Mouse (Mus musculus): ENCODE results near the gene Ccn2.

Ccn2 gene

DNA sequence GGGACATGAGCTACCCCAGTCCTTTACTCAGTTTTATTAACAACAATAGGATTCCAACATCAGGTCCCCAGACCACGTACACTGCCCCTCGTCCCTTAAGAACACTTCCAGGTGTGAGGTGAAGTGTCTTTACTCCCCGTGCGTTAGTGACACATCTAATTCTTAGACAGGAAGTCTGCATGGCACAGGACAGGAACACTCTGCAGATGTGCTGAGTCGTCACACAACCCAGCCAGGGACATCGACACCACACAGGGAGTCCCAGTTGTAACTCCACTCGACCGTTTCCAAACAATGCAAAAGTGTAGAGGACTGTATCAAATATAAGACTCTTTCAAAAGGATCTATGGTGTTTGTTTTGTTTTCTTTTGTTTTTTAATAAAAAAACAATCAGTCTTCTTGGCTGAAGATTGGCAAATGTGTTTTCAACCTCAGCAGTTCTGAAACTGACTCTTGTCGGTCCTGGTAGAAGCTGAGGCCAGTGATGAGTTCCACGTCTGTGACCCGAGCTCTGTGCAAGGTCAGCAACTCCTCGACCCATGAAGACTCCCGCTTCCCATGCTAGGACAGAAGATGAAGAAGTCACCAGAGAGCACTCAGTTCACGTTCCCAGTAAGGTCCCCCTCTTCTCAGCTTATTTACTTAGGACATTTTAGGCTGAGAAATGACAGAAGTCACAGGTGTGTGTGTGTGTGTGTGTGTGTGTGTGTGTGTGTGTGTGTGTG, 46.3 kb downstream of the Ccn2 start:
- no peak for DNase-seq (ENCODE audit: low read depth, low spot score)

GRCm38 (mm10) chr10:24642796-24643580, 47.7 kb downstream of the Ccn2 start:
- no peak for DNase-seq (ENCODE audit: low read depth, low spot score)

DNA sequence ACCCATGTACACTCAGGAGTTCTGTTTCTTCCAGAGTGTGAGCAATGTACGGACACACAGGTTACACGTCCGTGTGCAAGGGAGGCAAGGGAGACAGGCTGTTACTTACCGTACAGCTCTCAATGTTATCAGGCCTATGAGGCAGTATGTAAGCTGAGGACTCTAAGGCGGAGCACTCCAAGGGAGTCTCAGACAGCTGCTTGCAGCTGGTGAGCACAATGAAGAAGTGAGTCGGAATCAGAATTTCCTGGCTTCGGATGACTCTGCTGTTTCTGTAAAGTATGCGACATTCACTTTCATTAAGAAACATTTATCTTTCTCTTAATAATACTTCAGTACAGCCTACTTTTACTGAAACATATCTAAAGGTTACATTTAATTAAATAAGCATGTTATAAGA, 49.9 kb downstream of the Ccn2 start:
- DNase-seq (ENCODE audit: low read depth, low spot score), result no peak
